Mouse (Mus musculus): ENCODE results near the gene Ak2. TPM values are rescaled to one million over a fixed set of nuclear protein-coding genes. Genes with fewer than 3 reads are reported as not detected.

Ak2 gene
- polyA plus RNA-seq, 1 experiment, result 60.1 TPM

- H3K27ac ChIP-seq (ENCODE audit: control insufficient read depth, insufficient read depth, low read length), result no peak overlapping the region
- no peaks in the 10 kb centered on the region for H3K27me3 ChIP-seq (ENCODE audit: control insufficient read depth, insufficient read depth, low read length)
- no peak overlapping the region for H3K4me3 ChIP-seq (ENCODE audit: control insufficient read depth, insufficient read depth, low read length)
- H3K4me1 ChIP-seq (replicated peaks; ENCODE audit: control insufficient read depth, insufficient read depth, low read length), result peaks cover 7% of the 10 kb centered on the region; the same call in 1 of the 2 replicates
- WGBS, result 97% methylated on average over 3 of the region's 3 CpGs
- H3K36me3 ChIP-seq (ENCODE audit: control insufficient read depth, insufficient read depth, low read length), result no peaks in the 10 kb centered on the region
- TF ChIP-seq POLR2A (IDR thresholded peaks at IDR 0.05; ENCODE audit: control insufficient read depth, extremely low read depth, insufficient read depth, low read length, poor library complexity) (no peak), CTCF (IDR thresholded peaks at IDR 0.05; ENCODE audit: borderline replicate concordance, control insufficient read depth, extremely low read depth, insufficient read depth, low read length, poor library complexity) (no peak)
- no peak for DNase-seq
Observed at GRCm38 (mm10) chr4:129021426-129021825, 29.7 kb downstream of the Ak2 start.

DNA sequence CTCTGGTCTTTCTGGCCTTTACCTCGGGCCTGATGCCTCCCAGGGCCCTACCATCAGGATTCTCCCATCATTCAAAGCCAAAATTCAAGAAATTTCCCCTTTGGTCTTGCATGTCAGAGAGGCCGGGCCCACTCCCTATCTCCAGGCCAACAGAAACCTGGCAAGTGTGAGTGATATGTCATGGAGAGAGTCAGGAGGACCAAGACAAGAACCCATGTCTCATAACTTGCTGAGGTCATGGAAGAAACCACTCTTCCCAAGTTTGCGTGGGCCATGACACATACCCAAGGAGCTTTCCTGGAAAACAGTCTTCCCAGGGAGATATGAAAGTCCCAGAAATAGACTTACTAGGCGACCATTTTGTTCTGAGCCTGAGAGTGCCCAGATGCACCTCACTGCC, 30.1 kb downstream of the Ak2 start:
- no peak overlapping the region for H3K27ac ChIP-seq (ENCODE audit: control insufficient read depth, insufficient read depth, low read length)
- 90% methylated on average over 4 of the region's 4 CpGs for whole genome bisulfite sequencing
- no peaks in the 10 kb centered on the region for H3K36me3 ChIP-seq (ENCODE audit: control insufficient read depth, insufficient read depth, low read length)

GRCm38 (mm10) chr4:129023884-129024283, 32.1 kb downstream of the Ak2 start:
- no peak overlapping the region for H3K27ac ChIP-seq (ENCODE audit: control insufficient read depth, insufficient read depth, low read length)
- H3K36me3 ChIP-seq (ENCODE audit: control insufficient read depth, insufficient read depth, low read length), result no peaks in the 10 kb centered on the region
- no peak for DNase-seq
- peaks cover 7% of the 10 kb centered on the region; the same call in 1 of the 2 replicates for H3K4me1 ChIP-seq (replicated peaks; ENCODE audit: control insufficient read depth, insufficient read depth, low read length)
- 46% methylated on average over 6 of the region's 6 CpGs for WGBS
- TF ChIP-seq CTCF (IDR thresholded peaks at IDR 0.05; ENCODE audit: borderline replicate concordance, control insufficient read depth, extremely low read depth, insufficient read depth, low read length, poor library complexity) (no peak), POLR2A (IDR thresholded peaks at IDR 0.05; ENCODE audit: control insufficient read depth, extremely low read depth, insufficient read depth, low read length, poor library complexity) (no peak)
- H3K27me3 ChIP-seq (ENCODE audit: control insufficient read depth, insufficient read depth, low read length), result no peaks in the 10 kb centered on the region
- no peak overlapping the region for H3K4me3 ChIP-seq (ENCODE audit: control insufficient read depth, insufficient read depth, low read length)

More for the DNA sequence above, 30.1 kb downstream of the Ak2 start:
- H3K4me1 ChIP-seq (replicated peaks; ENCODE audit: control insufficient read depth, insufficient read depth, low read length), result peaks cover 7% of the 10 kb centered on the region; the same call in 1 of the 2 replicates
- no peak for DNase-seq
- TF ChIP-seq CTCF (IDR thresholded peaks at IDR 0.05; ENCODE audit: borderline replicate concordance, control insufficient read depth, extremely low read depth, insufficient read depth, low read length, poor library complexity) (no peak), POLR2A (IDR thresholded peaks at IDR 0.05; ENCODE audit: control insufficient read depth, extremely low read depth, insufficient read depth, low read length, poor library complexity) (no peak)
- H3K27me3 ChIP-seq (ENCODE audit: control insufficient read depth, insufficient read depth, low read length), result no peaks in the 10 kb centered on the region
- H3K4me3 ChIP-seq (ENCODE audit: control insufficient read depth, insufficient read depth, low read length), result no peak overlapping the region

GRCm38 (mm10) chr4:129024775-129025174, 33.0 kb downstream of the Ak2 start:
- H3K4me1 ChIP-seq (replicated peaks; ENCODE audit: control insufficient read depth, insufficient read depth, low read length), result peaks cover 5% of the 10 kb centered on the region; the same call in 1 of the 2 replicates
- TF ChIP-seq POLR2A (IDR thresholded peaks at IDR 0.05; ENCODE audit: control insufficient read depth, extremely low read depth, insufficient read depth, low read length, poor library complexity) (no peak), CTCF (IDR thresholded peaks at IDR 0.05; ENCODE audit: borderline replicate concordance, control insufficient read depth, extremely low read depth, insufficient read depth, low read length, poor library complexity) (no peak)
- H3K36me3 ChIP-seq (ENCODE audit: control insufficient read depth, insufficient read depth, low read length), result no peaks in the 10 kb centered on the region
- DNase-seq, result no peak
- no peak overlapping the region for H3K4me3 ChIP-seq (ENCODE audit: control insufficient read depth, insufficient read depth, low read length)
- WGBS, result 36% methylated on average over 6 of the region's 6 CpGs
- peak overlapping the region; percentile 34; the same call in 1 of the 2 replicates for H3K27ac ChIP-seq (ENCODE audit: control insufficient read depth, insufficient read depth, low read length)
- no peaks in the 10 kb centered on the region for H3K27me3 ChIP-seq (ENCODE audit: control insufficient read depth, insufficient read depth, low read length)

DNA sequence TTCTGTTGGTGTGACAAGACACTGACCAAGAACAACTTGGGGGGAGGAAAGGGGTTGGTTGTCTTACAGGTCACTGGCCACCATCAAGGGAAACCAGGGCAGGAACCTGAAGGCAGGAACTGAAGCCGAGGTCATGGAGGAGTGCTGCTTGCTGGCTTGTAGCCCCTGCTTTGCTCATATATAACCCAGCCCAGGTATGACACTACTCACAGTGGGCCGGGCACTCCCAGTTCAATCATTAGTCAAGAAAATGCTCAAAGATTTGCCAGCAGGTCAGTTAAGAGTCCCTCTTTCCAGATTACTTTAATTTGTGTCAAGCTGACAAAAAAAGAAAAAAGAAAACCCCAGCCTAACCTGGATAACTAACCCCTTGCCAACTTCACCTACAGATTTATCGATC, 33.9 kb downstream of the Ak2 start:
- Histone ChIP-seq H3K27me3 (ENCODE audit: control insufficient read depth, insufficient read depth, low read length) (no peaks in the 10 kb centered on the region), H3K36me3 (ENCODE audit: control insufficient read depth, insufficient read depth, low read length) (no peaks in the 10 kb centered on the region), H3K27ac (ENCODE audit: control insufficient read depth, insufficient read depth, low read length) (no peak overlapping the region), H3K4me3 (ENCODE audit: control insufficient read depth, insufficient read depth, low read length) (no peak overlapping the region), H3K4me1 (replicated peaks; ENCODE audit: control insufficient read depth, insufficient read depth, low read length) (0 out of 2 replicates have a peak, but pooled peaks cover 2% of the 10 kb centered on the region)
- TF ChIP-seq POLR2A (IDR thresholded peaks at IDR 0.05; ENCODE audit: control insufficient read depth, extremely low read depth, insufficient read depth, low read length, poor library complexity) (no peak), CTCF (IDR thresholded peaks at IDR 0.05; ENCODE audit: borderline replicate concordance, control insufficient read depth, extremely low read depth, insufficient read depth, low read length, poor library complexity) (no peak)
- DNase-seq, result no peak
- WGBS, result 95% methylated on average over 3 of the region's 3 CpGs

- no peak overlapping the region for H3K27ac ChIP-seq (ENCODE audit: control insufficient read depth, insufficient read depth, low read length)
- H3K4me3 ChIP-seq (ENCODE audit: control insufficient read depth, insufficient read depth, low read length), result no peak overlapping the region
- H3K27me3 ChIP-seq (ENCODE audit: control insufficient read depth, insufficient read depth, low read length), result no peaks in the 10 kb centered on the region
- H3K36me3 ChIP-seq (ENCODE audit: control insufficient read depth, insufficient read depth, low read length), result no peaks in the 10 kb centered on the region
- TF ChIP-seq CTCF (IDR thresholded peaks at IDR 0.05; ENCODE audit: borderline replicate concordance, control insufficient read depth, extremely low read depth, insufficient read depth, low read length, poor library complexity) (no peak), POLR2A (IDR thresholded peaks at IDR 0.05; ENCODE audit: control insufficient read depth, extremely low read depth, insufficient read depth, low read length, poor library complexity) (no peak)
- WGBS, result 95% methylated on average over 4 of the region's 4 CpGs
- no peak for DNase-seq
- peaks cover 32% of the 10 kb centered on the region for H3K4me1 ChIP-seq (replicated peaks; ENCODE audit: control insufficient read depth, insufficient read depth, low read length)
Observed at GRCm38 (mm10) chr4:129030746-129031145, 39.0 kb downstream of the Ak2 start.
